Mouse (Mus musculus) midbrain, embryonic 10.5 days (tissue): ENCODE results near the gene Rrp7a. TPM values are rescaled to one million over a fixed set of nuclear protein-coding genes. Genes with fewer than 3 reads are reported as not detected.
A peak's percentile ranks its signal among the peaks of the same experiment; 100 is the strongest.
"Not testable (repeated sequence)": the region's sequence is repeated elsewhere in the genome, so short reads cannot be mapped to it uniquely, and the experiment has no call there.

Source experiments
- DNase-seq: peaks from one replicate; pipeline ENCODE4 v3.0.0-alpha.2; 2017; ENCODE audit warnings: low spot score
- H3K27ac ChIP-seq: fragments of 300-500 bp; sonication (generic); replicated peaks from 2 replicates; pipeline ENCODE4 v1.5.1; 2016; ENCODE audit warnings: mild to moderate bottlenecking
- H3K27me3 ChIP-seq: fragments of 300-500 bp; sonication (generic); 2 replicates; pipeline ENCODE4 v1.6.1; 2016; ENCODE audit warnings: low read depth, mild to moderate bottlenecking; ENCODE audit not compliant: poor library complexity, severe bottlenecking
- H3K36me3 ChIP-seq: fragments of 300-500 bp; sonication (generic); 2 replicates; pipeline ENCODE4 v1.6.1; 2016; ENCODE audit warnings: mild to moderate bottlenecking, moderate library complexity
- H3K4me1 ChIP-seq: fragments of 300-500 bp; sonication (generic); 2 replicates; pipeline ENCODE4 v1.6.1; 2016
- H3K4me3 ChIP-seq: fragments of 300-500 bp; sonication (generic); 2 replicates; pipeline ENCODE4 v1.5.1; 2016; ENCODE audit warnings: mild to moderate bottlenecking, moderate library complexity
- H3K9me3 ChIP-seq: fragments of 300-500 bp; sonication (generic); replicated peaks from 2 replicates; pipeline ENCODE4 v1.6.1; 2016; ENCODE audit warnings: mild to moderate bottlenecking
- WGBS: fragments of 180-500 bp; shearing (Covaris S2); methylation state at CpG from one replicate; pipeline ENCODE4 v1.1.7; 2016; 5-methylcytosine and 5-hydroxymethylcytosine counted together
- polyA plus RNA-seq: library from polyadenylated mRNA; unstranded; fragments of >200 nt; fragmentation: Nextera tagmentation; extraction: Ambion mirVana; gene quantifications from 2 replicates; pipeline ENCODE4 v1.2.1, GENCODE M21; 2016

Rrp7a gene
- polyA plus RNA-seq, 1 experiment from 2014 or later = 91.4 TPM

DNA sequence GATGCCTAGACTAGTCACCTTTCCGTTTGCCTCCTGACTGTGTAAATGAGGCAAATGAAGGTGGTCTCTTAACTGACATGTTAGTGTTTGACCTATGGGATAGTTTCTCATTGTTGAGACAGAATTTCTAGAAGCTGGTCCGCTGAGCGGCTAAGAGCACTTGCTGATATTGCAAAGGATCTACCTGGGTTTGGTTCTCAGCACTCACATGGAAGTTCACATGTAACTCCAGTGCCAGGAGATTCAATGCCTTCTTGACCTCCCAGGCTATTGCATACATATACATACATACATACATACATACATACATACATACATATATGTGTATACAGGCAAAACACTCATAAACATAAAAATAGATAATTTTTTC is 27.5 kb upstream of the Rrp7a start:
- peak overlapping the region; percentile 99 for H3K27ac ChIP-seq
- WGBS = 22% methylated on average over 3 of the region's 3 CpGs
- H3K9me3 ChIP-seq = no peaks in the 10 kb centered on the region
- peak overlapping the region; percentile 99 for H3K4me3 ChIP-seq
- H3K36me3 ChIP-seq = peaks cover 47% of the 10 kb centered on the region
- H3K4me1 ChIP-seq = peaks cover 14% of the 10 kb centered on the region
- DNase-seq = no peak
- H3K27me3 ChIP-seq = no peaks in the 10 kb centered on the region

DNA sequence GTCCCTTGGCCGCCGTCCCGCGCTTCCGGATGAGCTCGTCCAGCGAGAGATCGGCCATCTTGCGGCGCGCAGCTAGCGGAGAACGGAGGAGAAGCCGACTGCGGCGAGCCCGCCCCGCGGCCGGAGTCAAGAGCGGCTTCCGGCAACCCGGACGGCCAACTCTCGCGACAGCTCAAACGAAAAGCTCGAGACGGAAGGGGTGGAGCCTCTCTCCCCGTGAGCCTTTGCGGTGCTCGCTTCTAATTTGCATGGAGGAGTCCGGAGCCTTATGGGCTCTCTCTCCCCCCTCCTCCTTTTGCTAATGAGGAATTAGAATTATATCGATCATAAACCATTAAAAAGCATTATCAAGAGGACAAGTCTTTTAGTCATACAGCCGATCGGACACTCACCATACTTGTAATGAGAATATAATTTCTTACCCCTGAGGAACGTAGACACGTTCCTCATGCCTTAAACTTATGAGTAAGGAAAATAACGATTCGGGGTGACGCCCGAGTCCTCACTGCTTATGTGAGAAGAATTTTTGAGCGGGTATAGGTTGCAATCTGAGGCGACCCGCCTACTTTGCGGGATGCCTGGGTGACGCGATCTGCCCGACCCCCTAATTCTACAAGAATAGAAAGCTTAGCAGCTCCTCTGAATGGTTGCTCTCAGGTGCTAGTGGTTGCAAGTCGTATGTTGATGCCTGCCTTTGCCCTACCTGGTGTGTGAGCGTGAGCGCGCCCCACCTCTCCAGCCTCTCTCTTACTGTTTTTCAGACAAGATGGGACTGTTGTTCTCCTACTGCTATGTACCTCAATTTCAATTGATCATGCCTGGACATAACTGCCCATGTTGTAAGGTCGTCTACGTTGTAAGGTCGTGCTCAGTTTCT is 26.8 kb upstream of the Rrp7a start, which contains the start of gene Poldip3:
Poldip3 (minus strand) TSS at position 189 of the 877 bp plus-strand sequence.
- Histone ChIP-seq H3K4me1 (peaks cover 14% of the 10 kb centered on the region), H3K9me3 (no peaks in the 10 kb centered on the region), H3K27me3 (no peaks in the 10 kb centered on the region), H3K27ac (peak within 1 kb of the TSS; percentile 99), H3K36me3 (peaks cover 49% of the 10 kb centered on the region), H3K4me3 (peak within 1 kb of the TSS; percentile 99)
- under 1% methylated on average over 56 of the region's 56 CpGs for WGBS
- peak; percentile 97 for DNase-seq

DNA sequence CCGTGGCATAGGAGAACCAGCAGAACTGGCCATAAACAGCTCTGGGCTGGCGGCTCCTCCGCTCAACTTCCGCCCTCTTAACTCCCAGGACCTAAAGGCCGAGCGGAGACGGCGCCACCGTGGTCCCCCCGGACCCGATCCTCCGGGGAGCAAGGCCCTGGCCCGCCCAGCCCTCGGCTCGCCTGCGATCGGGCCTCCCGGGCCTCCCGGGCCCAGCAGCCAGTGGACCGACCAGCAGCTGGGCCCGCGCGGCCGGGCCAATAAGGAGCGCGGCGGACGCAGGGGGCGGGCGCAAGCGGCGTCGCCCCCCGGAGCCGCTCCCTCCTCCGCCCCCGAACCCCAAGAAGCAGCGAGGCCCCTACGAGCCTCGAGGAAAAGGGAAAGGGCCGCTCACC is 26.2 kb upstream of the Rrp7a start:
- Histone ChIP-seq H3K27ac (peak overlapping the region; percentile 99), H3K4me3 (peak overlapping the region; percentile 99), H3K36me3 (peaks cover 48% of the 10 kb centered on the region), H3K4me1 (peaks cover 14% of the 10 kb centered on the region), H3K27me3 (no peaks in the 10 kb centered on the region), H3K9me3 (no peaks in the 10 kb centered on the region)
- no peak for DNase-seq
- under 1% methylated on average over 41 of the region's 41 CpGs for WGBS

DNA sequence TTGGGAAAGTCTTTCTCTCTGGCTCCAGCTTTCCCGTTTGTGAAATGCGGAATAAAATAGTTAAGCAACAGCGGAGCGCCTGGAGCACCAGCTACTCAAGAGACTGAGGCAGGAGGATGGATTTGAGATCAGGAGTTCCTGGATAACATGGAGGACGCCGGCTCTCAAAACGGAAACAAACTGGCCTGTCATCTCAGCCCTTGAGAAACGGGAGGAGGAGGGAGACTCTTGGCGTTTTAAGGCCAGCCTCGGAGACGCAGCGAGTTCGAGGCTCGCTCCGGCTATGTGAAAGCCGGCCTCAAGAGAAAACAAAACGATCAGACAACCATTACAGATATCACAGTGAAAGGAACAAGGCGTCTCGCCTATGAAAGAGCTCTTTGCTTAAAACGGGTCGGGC is 25.8 kb upstream of the Rrp7a start:
- peak overlapping the region; percentile 99 for H3K27ac ChIP-seq
- H3K4me3 ChIP-seq = peak overlapping the region; percentile 99
- WGBS = 5% methylated on average over 21 of the region's 21 CpGs
- DNase-seq = no peak
- peaks cover 16% of the 10 kb centered on the region for H3K4me1 ChIP-seq
- H3K36me3 ChIP-seq = peaks cover 46% of the 10 kb centered on the region
- no peaks in the 10 kb centered on the region for H3K9me3 ChIP-seq
- no peaks in the 10 kb centered on the region for H3K27me3 ChIP-seq

DNA sequence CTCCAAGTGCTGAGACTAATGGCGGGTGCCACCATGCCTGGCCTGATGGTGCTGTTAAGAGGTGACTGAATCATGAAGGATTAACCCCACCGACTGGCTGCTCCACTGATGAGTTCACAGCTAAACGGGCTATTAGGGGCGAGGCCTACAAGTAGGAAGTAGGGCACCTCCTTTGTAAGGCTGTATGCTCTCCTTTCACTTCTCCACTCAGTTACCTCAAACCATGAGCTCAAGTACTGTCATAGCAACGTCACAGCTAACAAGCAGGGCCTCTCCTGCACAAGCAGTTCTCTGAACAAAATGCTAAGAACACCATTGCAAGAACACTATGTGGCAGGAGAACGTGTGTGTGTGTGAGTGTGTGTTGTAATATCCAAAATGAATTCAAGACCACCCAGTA is 22.9 kb upstream of the Rrp7a start:
- 92% methylated on average over 6 of the region's 6 CpGs for WGBS
- no peak for DNase-seq
- Histone ChIP-seq H3K4me1 (peaks cover 29% of the 10 kb centered on the region), H3K27ac (no peak overlapping the region), H3K9me3 (no peaks in the 10 kb centered on the region), H3K36me3 (peaks cover 63% of the 10 kb centered on the region), H3K27me3 (no peaks in the 10 kb centered on the region), H3K4me3 (no peak overlapping the region)

DNA sequence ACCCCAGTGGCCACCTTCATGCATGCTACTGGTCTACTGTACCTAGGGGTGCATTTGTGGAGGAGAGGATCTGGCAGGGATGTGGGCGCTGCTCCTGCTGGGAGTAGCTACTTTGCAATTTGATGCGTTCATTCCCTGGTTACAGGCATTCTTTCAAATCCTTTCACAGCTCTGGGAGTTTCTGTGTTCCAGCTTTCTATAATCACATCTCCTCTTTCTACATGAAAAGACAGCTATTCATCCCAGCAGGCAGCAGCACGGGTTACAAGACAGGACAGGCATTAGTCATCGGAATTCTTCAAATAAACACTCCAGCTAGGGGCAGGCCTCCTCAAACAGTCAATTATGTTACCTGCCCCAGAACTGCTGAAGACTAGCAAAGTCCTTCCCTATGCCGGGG is 20.3 kb upstream of the Rrp7a start:
- Histone ChIP-seq H3K4me1 (peaks cover 18% of the 10 kb centered on the region), H3K27me3 (no peaks in the 10 kb centered on the region), H3K27ac (no peak overlapping the region), H3K4me3 (no peak overlapping the region), H3K36me3 (peaks cover 80% of the 10 kb centered on the region), H3K9me3 (no peaks in the 10 kb centered on the region)
- no peak for DNase-seq
- 58% methylated on average over 5 of the region's 5 CpGs for WGBS

DNA sequence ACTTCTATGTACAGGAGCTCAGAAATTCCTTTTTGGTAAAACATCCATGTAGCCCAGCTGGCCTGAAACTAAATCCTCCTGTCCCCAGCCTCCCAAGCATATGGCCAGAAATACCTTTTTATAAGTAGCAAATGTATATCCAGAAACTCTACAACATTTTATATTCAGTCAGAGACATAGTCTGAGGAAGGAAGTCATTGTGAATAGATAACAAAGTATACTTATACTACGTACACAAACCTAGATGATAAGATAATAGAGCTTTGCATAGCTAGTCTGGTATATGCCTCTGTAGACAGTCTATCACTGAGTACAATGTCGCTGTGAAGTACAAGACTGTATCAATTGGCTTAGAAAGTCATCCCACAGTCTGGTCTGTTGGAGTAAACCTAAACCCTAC is 13.1 kb upstream of the Rrp7a start:
- Histone ChIP-seq H3K36me3 (peaks cover 90% of the 10 kb centered on the region), H3K4me1 (no peaks in the 10 kb centered on the region), H3K9me3 (no peaks in the 10 kb centered on the region), H3K27me3 (no peaks in the 10 kb centered on the region), H3K4me3 (no peak overlapping the region), H3K27ac (no peak overlapping the region)
- WGBS = 93% methylated on average over 2 of the region's 2 CpGs
- no peak for DNase-seq

DNA sequence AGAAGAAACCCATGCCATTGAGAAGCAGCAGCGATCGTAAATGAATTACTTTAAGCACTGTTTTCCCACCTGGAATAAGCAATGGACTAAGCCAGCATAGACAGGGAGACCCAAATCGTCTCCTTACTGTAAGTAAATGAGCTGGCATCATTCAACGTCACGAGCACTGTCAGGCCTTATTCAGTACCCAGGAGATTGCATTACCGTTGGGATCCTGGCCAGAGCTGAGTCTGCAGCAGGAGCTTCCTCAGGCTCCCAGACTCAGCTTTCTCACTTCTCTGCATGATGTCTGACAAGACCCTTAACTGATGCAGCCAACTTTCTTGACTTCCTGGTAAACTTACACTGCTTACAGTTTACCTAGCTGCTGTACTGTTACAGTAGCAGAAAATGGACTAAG is 12.1 kb upstream of the Rrp7a start:
- Histone ChIP-seq H3K27me3 (no peaks in the 10 kb centered on the region), H3K36me3 (peaks cover 95% of the 10 kb centered on the region), H3K27ac (no peak overlapping the region), H3K9me3 (no peaks in the 10 kb centered on the region), H3K4me1 (no peaks in the 10 kb centered on the region), H3K4me3 (no peak overlapping the region)
- no peak for DNase-seq
- 95% methylated on average over 6 of the region's 6 CpGs for WGBS

DNA sequence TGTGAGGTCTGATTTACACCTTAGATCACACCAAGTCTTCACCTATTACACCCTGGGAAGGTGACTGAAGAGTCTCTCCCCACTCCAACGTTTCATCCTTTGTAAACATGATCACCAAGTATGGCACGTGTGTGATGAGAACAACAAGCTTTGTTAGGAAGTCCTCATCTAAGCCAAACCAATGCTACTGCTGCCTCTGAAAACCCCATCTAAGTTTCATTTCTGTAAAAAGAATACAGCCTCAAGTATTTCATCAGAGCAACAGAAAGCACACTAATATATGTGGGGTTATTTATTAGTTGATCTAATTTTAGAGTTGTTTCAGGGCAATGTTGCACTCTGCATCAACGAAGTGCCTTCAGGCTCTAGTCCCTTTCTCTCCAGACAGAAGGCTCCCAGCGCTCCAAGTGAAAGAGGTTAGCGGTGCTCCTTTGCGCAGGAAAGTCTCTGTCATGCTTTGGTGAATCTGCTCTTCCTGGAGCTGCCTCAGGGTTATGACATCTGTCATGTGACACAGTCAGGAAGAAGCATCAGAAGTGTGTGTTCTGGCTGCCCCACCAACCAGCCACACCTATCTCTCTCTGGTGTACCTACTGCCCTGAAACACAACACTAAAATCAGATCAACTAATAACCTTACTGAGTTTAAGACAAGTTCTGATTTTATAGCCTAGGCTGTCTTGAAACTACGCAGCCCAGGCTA is 7.1 kb upstream of the Rrp7a start:
- Histone ChIP-seq H3K9me3 (no peaks in the 10 kb centered on the region), H3K4me1 (no peaks in the 10 kb centered on the region), H3K27ac (no peak overlapping the region), H3K4me3 (no peak overlapping the region), H3K27me3 (no peaks in the 10 kb centered on the region), H3K36me3 (peaks cover 96% of the 10 kb centered on the region)
- no peak for DNase-seq
- 93% methylated on average over 7 of the region's 7 CpGs for WGBS

DNA sequence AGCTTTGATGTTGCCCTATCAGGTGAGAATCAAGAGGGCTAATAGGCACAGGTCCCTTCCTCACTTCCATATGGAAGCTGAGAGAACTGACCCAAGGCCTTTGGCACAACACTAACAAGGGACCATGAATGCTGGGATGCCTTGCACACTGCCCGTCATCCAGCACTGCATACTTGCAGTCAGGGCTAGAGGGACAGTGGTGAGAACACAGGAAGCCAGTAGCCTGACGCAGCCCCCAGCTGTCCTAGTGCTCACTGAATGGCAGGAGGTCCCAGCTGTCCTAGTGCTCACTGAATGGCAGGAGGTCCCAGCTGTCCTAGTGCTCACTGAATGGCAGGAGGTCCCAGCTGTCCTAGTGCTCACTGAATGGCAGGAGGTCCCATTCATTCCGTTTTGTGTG is 4.4 kb upstream of the Rrp7a start:
- 86% methylated on average over 3 of the region's 3 CpGs for WGBS
- not testable (repeated sequence) for H3K4me1 ChIP-seq, H3K27ac ChIP-seq, H3K9me3 ChIP-seq, H3K27me3 ChIP-seq, DNase-seq, H3K4me3 ChIP-seq
- peaks cover 69% of the 10 kb centered on the region for H3K36me3 ChIP-seq

DNA sequence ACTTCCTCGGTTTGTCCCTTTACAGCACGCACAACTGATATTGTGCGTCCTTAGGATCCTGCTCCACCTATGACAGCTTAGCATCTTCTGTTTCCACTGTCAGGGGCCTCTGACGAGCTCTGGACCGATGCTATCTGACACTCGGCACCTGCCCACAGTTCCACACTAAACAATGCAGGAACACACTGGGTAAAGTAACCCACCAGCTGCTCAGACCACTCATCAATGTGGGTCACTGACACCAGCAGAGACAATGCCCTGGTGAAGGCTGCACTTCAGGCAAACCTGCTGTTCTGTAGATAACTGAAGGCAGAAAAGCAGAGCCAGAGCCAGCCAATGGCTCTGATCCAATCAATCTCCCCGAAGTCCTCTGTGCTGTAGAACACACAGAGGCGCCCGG is 4.0 kb upstream of the Rrp7a start:
- no peaks in the 10 kb centered on the region for H3K9me3 ChIP-seq
- no peak for DNase-seq
- no peak overlapping the region for H3K4me3 ChIP-seq
- whole genome bisulfite sequencing = 92% methylated on average over 9 of the region's 9 CpGs
- H3K36me3 ChIP-seq = peaks cover 65% of the 10 kb centered on the region
- H3K27ac ChIP-seq = no peak overlapping the region
- H3K4me1 ChIP-seq = peaks cover 7% of the 10 kb centered on the region
- H3K27me3 ChIP-seq = no peaks in the 10 kb centered on the region

DNA sequence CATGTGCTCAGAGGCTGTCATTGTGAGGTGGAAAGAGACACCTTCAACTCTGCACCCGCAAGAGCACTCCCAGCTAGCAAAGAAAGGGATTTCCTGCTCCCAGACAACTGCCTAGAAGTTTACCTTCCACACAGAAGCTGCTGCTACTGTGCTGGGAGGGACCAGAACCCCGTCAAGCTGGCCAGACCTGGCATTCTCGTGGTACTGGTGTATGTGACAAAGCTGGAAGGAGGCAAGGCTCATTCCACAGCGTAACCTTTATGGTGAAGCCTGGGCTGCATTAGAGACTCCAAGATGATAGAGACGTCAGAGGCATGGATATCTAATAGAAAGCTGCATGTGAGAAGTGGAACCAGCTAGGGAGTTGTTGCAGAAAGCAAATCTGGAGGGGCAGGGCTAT is 2.0 kb upstream of the Rrp7a start:
- WGBS = 68% methylated on average over 5 of the region's 5 CpGs
- peaks cover 54% of the 10 kb centered on the region for H3K36me3 ChIP-seq
- H3K4me1 ChIP-seq = peaks cover 14% of the 10 kb centered on the region
- H3K4me3 ChIP-seq = no peak overlapping the region
- DNase-seq = no peak
- H3K27me3 ChIP-seq = no peaks in the 10 kb centered on the region
- H3K9me3 ChIP-seq = no peaks in the 10 kb centered on the region
- H3K27ac ChIP-seq = no peak overlapping the region; the same call in 1 of the 2 replicates
